Mouse (Mus musculus) limb, embryonic 15.5 days (tissue): Measurements from ENCODE around the gene Olig1. TPM values are rescaled to one million over a fixed set of nuclear protein-coding genes. Genes with fewer than 3 reads are reported as not detected.

Experiments used
- polyA plus RNA-seq: library from polyadenylated mRNA; unstranded; fragments of >200 nt; fragmentation: Nextera tagmentation; extraction: Ambion mirVana; gene quantifications from 2 replicates; pipeline ENCODE4 v1.2.1, GENCODE M21; 2015

The Olig1 gene
- polyA plus RNA-seq, 1 experiment from 2014 or later = 0.22 TPM

Other genes with a start within 250 kb of the Olig1 start
- gene Paxbp1, start 225.2 kb upstream of the Olig1 start, polyA plus RNA-seq = 51.9 and 55.1 TPM in 2 replicates
- 0.15 and 0.76 TPM in 2 replicates for gene 4932438H23Rik, start 174.7 kb upstream of the Olig1 start, polyA plus RNA-seq
- not detected in 2 replicates for gene Olig2, start 44.3 kb upstream of the Olig1 start, polyA plus RNA-seq
- 59.4 and 70.0 TPM in 2 replicates for gene Ifnar2, start 103.0 kb downstream of the Olig1 start, polyA plus RNA-seq
- gene Gm21970, start 121.9 kb downstream of the Olig1 start, polyA plus RNA-seq = 0.66 TPM in 1 of 2 replicates, not detected in the other
- gene Il10rb, start 136.4 kb downstream of the Olig1 start, polyA plus RNA-seq = 29.5 and 33.2 TPM in 2 replicates
- 54.2 and 55.0 TPM in 2 replicates for gene Ifnar1, start 215.5 kb downstream of the Olig1 start, polyA plus RNA-seq